ENCODE assay signal across 10 mouse cellular contexts in the genomic region with DNA sequence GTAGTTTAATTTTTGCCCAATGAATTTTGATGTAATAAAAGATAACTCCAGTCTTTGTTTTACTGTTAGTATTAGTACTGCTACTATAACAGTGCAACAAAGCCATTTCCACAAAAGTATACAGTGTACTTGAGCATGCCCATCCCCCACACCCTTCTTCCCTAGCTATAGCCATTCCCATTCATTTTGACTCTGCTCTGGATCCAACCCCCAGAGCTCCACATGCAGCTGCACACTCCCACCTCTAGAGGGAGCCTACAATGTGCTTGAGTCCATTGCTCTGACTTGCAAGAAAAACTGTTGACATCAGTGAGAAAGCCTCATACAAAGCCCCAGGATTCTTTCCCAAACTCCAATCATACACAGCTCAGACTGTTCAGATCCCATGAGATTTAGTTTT.
DNase-seq lines count a peak whose midpoint lies in the region; ATAC-seq lines count a peak whose summit lies in the region.
"Had no signal": no experiment of that assay in that cellular context is flagged by ENCODE, and none has a peak within 500 bp of the region (broad histone marks: within the 10 kb centered on the region; RNA-seq: fewer than 3 reads in every experiment).

No protein-coding gene starts in this region.

- DNase-seq in heart, adult 18-20 months = peak; percentile 37 to 52
- DNase-seq in heart, postnatal 25 days (ENCODE audit: low spot score) = no peak
- DNase-seq in 3T3-L1 (ENCODE audit: low read depth, low spot score) (peak; percentile 74), R1 (ENCODE audit: low read depth, low spot score) (peak; percentile 90)
- peak; percentile 54 for DNase-seq in forebrain, embryonic 14.5 days (ENCODE audit: low spot score)
- DNase-seq in midbrain, embryonic 14.5 days = peak; percentile 51
- DNase-seq in spleen, postnatal 4 days (ENCODE audit: low spot score in 2 of 2) = no peak
- DNase-seq in layer of hippocampus, adult 9-11 months = no peak

- H3K27ac ChIP-seq in forebrain, embryonic 14.5 days (ENCODE audit: low read depth, low read length) = no peak overlapping the region
- H3K27ac ChIP-seq in midbrain, embryonic 14.5 days (replicated peaks; ENCODE audit: low read depth, low read length) = no peak overlapping the region
- H3K27ac ChIP-seq: embryonic facial prominence, embryonic 13.5 days; liver, embryonic 15.5 days had no signal

- H3K4me1 ChIP-seq in forebrain, embryonic 14.5 days (ENCODE audit: control insufficient read depth, insufficient read depth, low read length) = peaks cover 3% of the 10 kb centered on the region; the same call in 1 of the 2 replicates
- H3K4me1 ChIP-seq in midbrain, embryonic 14.5 days (ENCODE audit: control insufficient read depth, insufficient read depth, low read length) = no peaks in the 10 kb centered on the region
- H3K4me1 ChIP-seq: liver, embryonic 15.5 days had no signal

- no peak overlapping the region for H3K4me2 ChIP-seq in forebrain, embryonic 14.5 days (ENCODE audit: low read length)
- H3K4me2 ChIP-seq in midbrain, embryonic 14.5 days (ENCODE audit: low read length) = no peak overlapping the region
- H3K4me2 ChIP-seq: embryonic facial prominence, embryonic 13.5 days; liver, embryonic 15.5 days had no signal

- no peaks in the 10 kb centered on the region for H3K36me3 ChIP-seq in forebrain, embryonic 14.5 days (ENCODE audit: control insufficient read depth, insufficient read depth, low read length)
- no peaks in the 10 kb centered on the region for H3K36me3 ChIP-seq in midbrain, embryonic 14.5 days (ENCODE audit: control insufficient read depth, insufficient read depth, low read length)
- H3K36me3 ChIP-seq: embryonic facial prominence, embryonic 13.5 days; liver, embryonic 15.5 days had no signal

- H3K9ac ChIP-seq in forebrain, embryonic 14.5 days (ENCODE audit: low read length) = no peak overlapping the region
- no peak overlapping the region for H3K9ac ChIP-seq in midbrain, embryonic 14.5 days (replicated peaks; ENCODE audit: low read length)
- H3K9ac ChIP-seq: embryonic facial prominence, embryonic 13.5 days; liver, embryonic 15.5 days had no signal

- intact Hi-C loops in heart, postnatal 25 days (cut with DNase I) = no loop called here

- H3K4me3 ChIP-seq in forebrain, embryonic 14.5 days (ENCODE audit: low read depth, low read length) = no peak overlapping the region
- H3K4me3 ChIP-seq in midbrain, embryonic 14.5 days (replicated peaks; ENCODE audit: low read depth, low read length) = no peak overlapping the region
- H3K4me3 ChIP-seq: embryonic facial prominence, embryonic 13.5 days; liver, embryonic 15.5 days had no signal

- peak; percentile 57; the same call in 1 of the 2 replicates for ATAC-seq in forebrain, embryonic 14.5 days
- peak; percentile 62; the same call in 1 of the 2 replicates for ATAC-seq in midbrain, embryonic 14.5 days (ENCODE audit: low FRiP score, low TSS enrichment)

- H3K27me3 ChIP-seq in forebrain, embryonic 14.5 days (replicated peaks; ENCODE audit: control insufficient read depth, insufficient read depth, low read length) = no peaks in the 10 kb centered on the region
- H3K27me3 ChIP-seq in midbrain, embryonic 14.5 days (ENCODE audit: control insufficient read depth, insufficient read depth, low read length) = no peaks in the 10 kb centered on the region
- H3K27me3 ChIP-seq: embryonic facial prominence, embryonic 13.5 days; liver, embryonic 15.5 days had no signal

- no peaks in the 10 kb centered on the region for H3K9me3 ChIP-seq in forebrain, embryonic 14.5 days (replicated peaks; ENCODE audit: control insufficient read depth, low read length)
- no peaks in the 10 kb centered on the region for H3K9me3 ChIP-seq in midbrain, embryonic 14.5 days (ENCODE audit: control insufficient read depth, low read length)
- H3K9me3 ChIP-seq: embryonic facial prominence, embryonic 13.5 days; liver, embryonic 15.5 days had no signal

Comparison
In these comparisons a context has a peak if more than half of its experiments do, and no peak if none do; other contexts are left out.
1. DNase-seq: peak in heart, adult 18-20 months (2 of 2), 3T3-L1 (single experiment), R1 (single experiment), forebrain, embryonic 14.5 days (single experiment) and midbrain, embryonic 14.5 days (single experiment); none in heart, postnatal 25 days (single experiment), spleen, postnatal 4 days (0 of 2) and layer of hippocampus, adult 9-11 months (single experiment).